Mouse (Mus musculus) ES-E14 (cell line): ENCODE results near the gene Epb41l5.

ENCODE experiments used
- CHD2 ChIP-seq: IDR thresholded peaks from 2 replicates; pipeline ENCODE4 v1.6.1; 2014; ENCODE audit warnings: mild to moderate bottlenecking, low read depth, low read length, inconsistent platforms
- HCFC1 ChIP-seq: IDR thresholded peaks from 2 replicates; pipeline ENCODE4 v1.6.1; 2012; ENCODE audit warnings: low read length, inconsistent platforms, borderline replicate concordance; ENCODE audit not compliant: insufficient read depth
- MAFK ChIP-seq: IDR thresholded peaks from 2 replicates; pipeline ENCODE4 v1.6.1; 2014; ENCODE audit warnings: mild to moderate bottlenecking, low read depth, low read length, inconsistent platforms; ENCODE audit not compliant: insufficient read depth
- ZC3H11A ChIP-seq: IDR thresholded peaks from 2 replicates; pipeline ENCODE4 v1.6.1; 2012; ENCODE audit warnings: low read depth, mild to moderate bottlenecking, inconsistent platforms, low read length, borderline replicate concordance
- ZNF384 ChIP-seq: IDR thresholded peaks from 2 replicates; pipeline ENCODE4 v1.6.1; 2012; ENCODE audit warnings: low read depth, low read length, inconsistent platforms

DNA sequence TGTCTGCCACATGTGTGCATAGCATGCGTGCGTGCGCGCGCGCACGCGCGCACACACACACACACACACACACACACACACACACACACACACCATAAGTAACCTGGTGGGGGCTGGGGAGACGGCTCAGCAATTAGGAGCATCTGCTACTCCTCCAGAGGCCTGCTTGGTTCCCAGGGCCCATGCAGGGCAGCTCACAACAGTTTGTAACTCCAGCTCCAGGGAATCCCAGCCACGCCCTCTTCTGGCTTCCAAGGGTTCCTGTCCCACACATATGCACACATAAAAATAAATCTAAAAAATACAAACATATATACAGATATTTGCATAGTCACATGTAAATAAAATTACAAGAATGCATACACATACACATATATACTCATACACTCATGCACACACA is 146.1 kb downstream of the Epb41l5 start:
- TF ChIP-seq ZNF384 (no peak), ZC3H11A (no peak), CHD2 (no peak), HCFC1 (no peak), MAFK (no peak)
